Mouse (Mus musculus) liver, embryonic 15.5 days (tissue): ENCODE measurements around the gene Mark2. TPM values are rescaled to one million over a fixed set of nuclear protein-coding genes. Genes with fewer than 3 reads are reported as not detected.

Source experiments
- ATAC-seq: fragments of 200-750 bp; cut with Nextera tagmentation; 2 replicates; pipeline ENCODE4 v1.8.0; 2017; ENCODE audit warnings: moderate number of reproducible peaks, mild to moderate bottlenecking, moderate library complexity; ENCODE audit not compliant: insufficient read depth
- H3K27ac ChIP-seq: fragments of 300-500 bp; sonication (generic); replicated peaks from 2 replicates; pipeline ENCODE4 v1.5.1; 2015; ENCODE audit warnings: mild to moderate bottlenecking, inconsistent platforms
- H3K27me3 ChIP-seq: fragments of 300-500 bp; sonication (generic); 2 replicates; pipeline ENCODE4 v1.6.1; 2015; ENCODE audit warnings: mild to moderate bottlenecking, inconsistent platforms
- H3K36me3 ChIP-seq: fragments of 300-500 bp; sonication (generic); replicated peaks from 2 replicates; pipeline ENCODE4 v1.6.1; 2015; ENCODE audit warnings: moderate library complexity, mild to moderate bottlenecking, inconsistent platforms
- H3K4me1 ChIP-seq: fragments of 300-500 bp; sonication (generic); replicated peaks from 2 replicates; pipeline ENCODE4 v1.6.1; 2015; ENCODE audit warnings: inconsistent platforms
- H3K4me2 ChIP-seq: fragments of 300-500 bp; sonication (generic); 2 replicates; pipeline ENCODE4 v1.6.1; 2015; ENCODE audit warnings: moderate library complexity, mild to moderate bottlenecking, inconsistent platforms
- H3K4me3 ChIP-seq: fragments of 300-500 bp; sonication (generic); replicated peaks from 2 replicates; pipeline ENCODE4 v1.5.1; 2015; ENCODE audit warnings: mild to moderate bottlenecking, inconsistent platforms
- H3K9ac ChIP-seq: fragments of 300-500 bp; sonication (generic); 2 replicates; pipeline ENCODE4 v1.6.1; 2015; ENCODE audit warnings: moderate library complexity, mild to moderate bottlenecking, inconsistent platforms
- H3K9me3 ChIP-seq: fragments of 300-500 bp; sonication (generic); replicated peaks from 2 replicates; pipeline ENCODE4 v1.6.1; 2016; ENCODE audit warnings: inconsistent platforms
- WGBS: fragments of 180-500 bp; shearing (Covaris S2); methylation state at CpG from one replicate; pipeline ENCODE4 v1.1.7; 2015; ENCODE audit warnings: mixed read lengths; ENCODE audit not compliant: insufficient replicate concordance; 5-methylcytosine and 5-hydroxymethylcytosine counted together
- polyA plus RNA-seq: library from polyadenylated mRNA; unstranded; fragments of >200 nt; fragmentation: Nextera tagmentation; extraction: Ambion mirVana; gene quantifications from 2 replicates; pipeline ENCODE4 v1.2.1, GENCODE M21; 2015

The Mark2 gene
- polyA plus RNA-seq, 1 experiment from 2014 or later = 20.0 TPM

DNA sequence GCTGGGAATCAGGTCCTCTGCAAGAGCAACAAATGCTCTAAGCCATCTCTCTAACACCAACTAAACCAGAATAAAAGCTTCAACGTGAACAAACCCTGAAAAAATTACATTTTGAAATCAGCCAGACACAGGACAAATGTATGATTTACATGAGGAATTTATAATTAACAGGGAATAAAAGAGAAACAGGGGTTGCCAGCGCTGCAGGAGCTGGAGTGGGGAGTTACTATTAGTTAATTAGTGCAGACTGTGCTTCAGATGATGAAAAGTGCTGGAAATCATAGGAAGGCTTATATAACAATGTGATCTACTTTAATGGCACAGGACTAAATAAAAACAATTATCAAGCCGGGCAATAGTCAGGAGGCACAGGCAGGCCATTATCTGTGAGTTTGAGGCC lies 20.3 kb downstream of the Mark2 start:
- Histone ChIP-seq H3K36me3 (no peaks in the 10 kb centered on the region), H3K4me3 (no peak overlapping the region), H3K9me3 (no peaks in the 10 kb centered on the region), H3K27me3 (no peaks in the 10 kb centered on the region), H3K9ac (no peak overlapping the region), H3K4me2 (no peak overlapping the region), H3K27ac (no peak overlapping the region; the same call in 1 of the 2 replicates), H3K4me1 (peaks cover 32% of the 10 kb centered on the region)
- 72% methylated on average over 3 of the region's 3 CpGs for WGBS
- ATAC-seq = no peak

DNA sequence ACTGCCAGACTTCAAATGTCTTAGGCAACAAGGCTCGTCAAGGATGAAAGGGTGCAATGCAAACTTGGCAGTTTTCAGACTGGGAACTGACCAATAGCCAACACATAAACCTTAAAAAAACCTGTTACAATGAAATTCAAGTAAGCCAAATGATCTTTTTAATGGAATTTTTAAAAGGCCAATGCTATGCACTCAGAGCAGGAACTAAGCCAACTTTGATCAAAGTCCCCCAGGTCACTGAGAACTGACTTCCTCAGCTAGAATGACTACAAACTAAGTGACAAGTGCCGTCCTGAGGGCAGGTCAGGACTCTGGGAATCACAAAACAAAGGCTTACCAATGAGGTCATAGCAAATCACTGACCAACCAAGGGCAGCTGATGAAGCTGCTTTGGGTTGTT lies 21.5 kb downstream of the Mark2 start:
- no peak for ATAC-seq

DNA sequence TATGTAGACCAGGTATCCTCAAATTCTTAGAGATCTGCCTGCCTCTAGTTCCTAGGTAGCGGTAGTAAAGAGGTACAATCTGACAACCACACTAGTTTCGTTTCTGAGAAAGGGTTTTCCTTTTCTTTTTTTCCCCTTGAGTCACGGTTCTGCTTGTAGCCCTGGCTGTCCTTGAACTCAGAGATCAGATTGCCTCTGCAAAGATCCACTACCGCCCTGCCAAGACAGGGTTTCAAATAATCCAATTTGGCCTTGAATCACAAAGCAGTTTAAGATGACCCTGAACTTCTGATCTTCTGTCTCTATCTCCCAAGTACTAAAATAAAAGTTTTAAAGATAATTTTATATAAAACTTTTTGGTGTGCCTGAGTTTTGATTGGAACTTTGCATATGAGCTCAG lies 23.9 kb downstream of the Mark2 start:
- no peak for ATAC-seq
- Histone ChIP-seq H3K9me3 (no peaks in the 10 kb centered on the region), H3K9ac (no peak overlapping the region), H3K4me3 (no peak overlapping the region), H3K4me2 (no peak overlapping the region), H3K27me3 (no peaks in the 10 kb centered on the region), H3K27ac (no peak overlapping the region), H3K4me1 (peaks cover 66% of the 10 kb centered on the region), H3K36me3 (no peaks in the 10 kb centered on the region)
- WGBS = 58% methylated on average over 4 of the region's 4 CpGs

More for the DNA sequence above, 21.5 kb downstream of the Mark2 start:
- Histone ChIP-seq H3K4me1 (peaks cover 44% of the 10 kb centered on the region), H3K36me3 (no peaks in the 10 kb centered on the region), H3K27me3 (no peaks in the 10 kb centered on the region), H3K27ac (no peak overlapping the region), H3K9me3 (no peaks in the 10 kb centered on the region), H3K4me2 (no peak overlapping the region), H3K9ac (no peak overlapping the region), H3K4me3 (no peak overlapping the region)
- WGBS = 47% methylated on average over 2 of the region's 2 CpGs

DNA sequence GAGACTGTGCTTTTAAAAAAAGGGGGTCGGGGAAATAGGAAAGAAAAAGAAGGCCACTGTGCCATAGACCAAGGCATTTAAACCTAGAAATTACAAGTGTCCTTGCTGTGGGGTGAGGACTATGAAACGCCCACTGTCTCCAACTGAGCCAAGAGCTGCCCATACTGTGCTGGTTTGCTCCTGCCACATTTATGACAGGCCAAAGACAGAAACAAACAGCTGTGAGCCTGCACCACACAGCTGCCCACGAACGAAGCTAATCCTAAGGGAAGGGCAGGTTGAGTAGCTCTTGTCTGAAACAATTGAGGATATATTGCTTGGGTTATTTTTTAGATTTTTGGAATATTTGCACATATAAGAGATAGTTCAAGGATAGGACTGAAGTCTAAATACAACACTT lies 24.8 kb downstream of the Mark2 start:
- H3K36me3 ChIP-seq = no peaks in the 10 kb centered on the region
- ATAC-seq = no peak
- H3K27ac ChIP-seq = no peak overlapping the region
- no peak overlapping the region for H3K9ac ChIP-seq
- no peaks in the 10 kb centered on the region for H3K9me3 ChIP-seq
- H3K4me1 ChIP-seq = peaks cover 69% of the 10 kb centered on the region
- H3K27me3 ChIP-seq = no peaks in the 10 kb centered on the region
- H3K4me2 ChIP-seq = no peak overlapping the region
- no peak overlapping the region for H3K4me3 ChIP-seq
- 66% methylated on average over 4 of the region's 4 CpGs for WGBS

DNA sequence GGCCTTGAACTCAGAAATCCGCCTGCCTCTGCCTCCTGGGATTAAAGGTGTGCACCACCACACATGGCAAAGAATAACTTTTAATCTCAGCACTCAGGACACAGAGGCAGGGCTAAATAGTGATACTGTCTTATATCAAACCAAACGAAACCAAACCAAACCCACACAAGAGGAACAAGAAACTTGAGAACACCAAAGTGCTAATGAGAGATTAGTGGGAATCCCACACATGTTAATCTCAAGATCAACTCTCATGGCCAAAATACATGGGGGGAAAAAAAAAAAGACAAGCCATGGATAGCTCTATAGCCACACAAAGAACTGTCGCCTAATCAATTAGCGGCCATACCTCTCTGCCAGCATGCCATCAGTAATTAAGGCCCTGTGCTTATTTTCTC lies 26.1 kb downstream of the Mark2 start:
- peaks cover 73% of the 10 kb centered on the region for H3K4me1 ChIP-seq
- 56% methylated on average over 4 of the region's 4 CpGs for WGBS

DNA sequence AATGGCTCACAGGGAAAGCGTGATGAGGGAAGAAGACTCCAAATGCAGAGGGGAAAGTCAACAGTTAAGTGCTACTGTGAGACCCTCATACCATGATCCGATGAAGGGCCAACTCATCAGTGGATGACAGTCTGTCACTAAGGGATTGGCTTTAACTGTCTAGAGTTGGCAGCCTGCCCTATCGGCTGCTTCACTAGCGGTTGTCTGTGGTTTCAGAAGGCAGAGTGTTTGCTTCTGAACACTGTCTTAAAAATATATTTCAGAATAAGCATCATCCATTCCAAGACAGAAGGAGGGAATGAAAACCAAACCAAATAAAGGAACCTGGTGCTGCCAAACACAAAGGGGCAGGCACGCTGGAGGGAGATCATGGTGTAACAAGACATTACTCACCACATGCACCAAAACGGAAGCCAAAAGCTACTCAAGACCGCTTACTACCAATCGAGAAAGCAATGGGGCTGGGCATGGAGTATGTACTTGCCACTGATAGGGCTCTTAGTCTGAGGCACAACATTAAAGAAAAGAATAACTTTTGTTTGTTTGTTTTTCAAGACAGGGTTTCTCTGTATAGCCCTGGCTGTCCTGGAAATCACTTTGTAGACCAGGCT lies 26.6 kb downstream of the Mark2 start:
- WGBS = 47% methylated on average over 8 of the region's 8 CpGs

More for the DNA sequence above, 26.1 kb downstream of the Mark2 start:
- Histone ChIP-seq H3K27ac (no peak overlapping the region), H3K36me3 (no peaks in the 10 kb centered on the region), H3K9ac (no peak overlapping the region), H3K27me3 (no peaks in the 10 kb centered on the region), H3K4me2 (no peak overlapping the region), H3K9me3 (no peaks in the 10 kb centered on the region), H3K4me3 (no peak overlapping the region)
- ATAC-seq = no peak

DNA sequence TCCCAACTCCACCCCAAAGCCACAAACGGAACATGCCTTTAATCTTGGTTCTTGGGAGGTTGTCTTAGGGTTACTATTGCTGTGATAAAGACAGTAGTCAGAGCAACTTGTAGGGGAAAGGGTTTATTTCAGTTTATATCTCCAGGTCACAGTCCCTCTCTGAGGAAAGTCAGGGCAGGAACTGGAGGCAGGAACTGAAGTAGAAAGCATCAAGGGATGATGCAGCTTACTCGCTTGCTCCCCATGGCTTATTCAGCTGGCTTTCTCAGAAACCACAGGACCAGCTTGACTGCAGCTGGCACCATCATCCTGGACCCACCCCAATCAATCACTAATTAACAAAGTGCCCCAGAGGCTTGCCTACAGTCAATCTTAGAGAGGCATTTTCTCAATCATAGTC lies 28.0 kb downstream of the Mark2 start:
- Histone ChIP-seq H3K36me3 (no peaks in the 10 kb centered on the region), H3K4me1 (peaks cover 82% of the 10 kb centered on the region), H3K9me3 (no peaks in the 10 kb centered on the region), H3K9ac (no peak overlapping the region), H3K27ac (no peak overlapping the region), H3K27me3 (no peaks in the 10 kb centered on the region), H3K4me3 (no peak overlapping the region), H3K4me2 (no peak overlapping the region)
- WGBS = 24% methylated on average over 2 of the region's 2 CpGs
- no peak for ATAC-seq

More for the DNA sequence above, 26.6 kb downstream of the Mark2 start:
- no peak for ATAC-seq
- H3K27me3 ChIP-seq = no peaks in the 10 kb centered on the region
- H3K27ac ChIP-seq = no peak overlapping the region
- H3K4me3 ChIP-seq = no peak overlapping the region
- no peak overlapping the region for H3K4me2 ChIP-seq
- no peaks in the 10 kb centered on the region for H3K36me3 ChIP-seq
- peaks cover 73% of the 10 kb centered on the region for H3K4me1 ChIP-seq
- no peak overlapping the region for H3K9ac ChIP-seq
- no peaks in the 10 kb centered on the region for H3K9me3 ChIP-seq

DNA sequence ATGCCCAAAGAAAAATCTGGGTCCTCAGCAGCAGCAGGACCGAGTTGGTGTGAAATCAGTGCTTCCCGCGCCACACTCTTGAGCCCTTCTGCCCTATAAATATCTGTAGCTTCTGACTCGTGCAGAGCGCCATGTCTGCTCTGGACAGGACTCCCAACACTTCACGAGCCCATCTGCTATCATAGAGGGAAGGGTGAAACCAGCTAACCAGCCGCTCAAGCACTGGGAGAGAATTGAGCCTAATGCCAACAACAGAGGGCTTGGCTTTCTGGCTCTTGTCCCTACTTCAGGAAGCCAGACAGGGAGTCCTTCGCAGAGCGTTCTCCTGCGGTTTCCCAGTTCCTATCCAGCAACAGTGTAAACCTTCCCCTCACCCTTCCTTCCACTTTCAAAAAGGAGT lies 30.4 kb downstream of the Mark2 start:
- Histone ChIP-seq H3K27ac (peak overlapping the region; percentile 56; the same call in 1 of the 2 replicates), H3K27me3 (no peaks in the 10 kb centered on the region), H3K36me3 (no peaks in the 10 kb centered on the region), H3K4me1 (peaks cover 97% of the 10 kb centered on the region), H3K9me3 (no peaks in the 10 kb centered on the region), H3K9ac (no peak overlapping the region), H3K4me2 (peak overlapping the region; percentile 29), H3K4me3 (no peak overlapping the region)
- no peak for ATAC-seq
- WGBS = 23% methylated on average over 10 of the region's 10 CpGs

DNA sequence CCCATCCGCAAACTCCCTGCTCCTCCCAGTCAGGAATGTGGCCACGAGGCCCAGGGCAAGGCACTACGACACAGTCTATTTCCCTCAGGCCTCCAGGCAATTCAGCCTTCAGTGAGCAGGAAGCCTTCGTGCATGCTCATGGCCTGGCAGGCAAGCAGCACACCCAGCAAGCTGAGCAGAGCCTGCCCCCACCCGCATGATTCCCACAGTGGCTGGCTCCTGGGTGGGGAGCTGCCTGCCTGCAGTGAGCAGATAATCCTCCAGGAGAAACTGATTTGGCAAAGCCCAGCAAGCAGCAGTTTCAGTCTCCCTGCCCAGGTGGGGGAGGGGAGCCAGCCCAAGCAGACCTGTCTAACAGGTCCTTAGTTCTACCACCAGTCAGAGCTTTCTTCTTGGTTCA lies 31.0 kb downstream of the Mark2 start:
- H3K4me2 ChIP-seq = peak overlapping the region; percentile 29
- WGBS = 18% methylated on average over 5 of the region's 5 CpGs
- H3K4me1 ChIP-seq = peaks cover 97% of the 10 kb centered on the region
- peak overlapping the region; percentile 56; the same call in 1 of the 2 replicates for H3K27ac ChIP-seq
- H3K9ac ChIP-seq = no peak overlapping the region
- no peaks in the 10 kb centered on the region for H3K36me3 ChIP-seq
- H3K4me3 ChIP-seq = no peak overlapping the region
- H3K9me3 ChIP-seq = no peaks in the 10 kb centered on the region
- peak; percentile 71 for ATAC-seq
- no peaks in the 10 kb centered on the region for H3K27me3 ChIP-seq

DNA sequence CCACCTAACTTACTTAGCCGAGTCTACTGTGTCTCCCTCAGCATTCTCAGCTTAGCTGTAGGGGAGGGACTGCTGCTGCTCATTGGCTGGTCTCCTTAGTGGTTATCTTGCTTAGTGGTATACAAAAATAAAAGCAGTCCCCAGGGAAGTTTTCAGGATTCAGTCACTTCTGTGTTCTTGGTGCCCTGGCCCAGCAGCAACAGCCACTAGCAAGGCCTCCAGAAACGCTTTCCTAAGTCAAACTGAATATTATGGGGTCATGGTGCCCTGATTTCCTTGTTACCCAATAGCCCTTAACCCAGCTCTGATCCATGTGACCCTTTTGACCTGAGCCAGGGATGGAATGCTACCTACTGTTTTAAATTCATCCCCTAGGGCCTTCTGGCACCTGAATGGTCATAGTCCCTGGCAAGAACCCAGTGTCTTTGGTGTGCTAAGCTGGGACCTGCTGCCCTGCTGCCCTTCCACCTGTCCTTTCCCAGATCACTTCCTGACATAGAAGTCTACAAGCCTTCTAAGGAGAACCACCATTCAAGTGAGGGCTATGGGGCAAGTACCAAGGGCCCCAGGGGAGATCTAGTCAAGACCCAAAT lies 31.8 kb downstream of the Mark2 start:
- no peak for ATAC-seq
- peak overlapping the region; percentile 6 for H3K27ac ChIP-seq
- 0 out of 2 replicates have a peak overlapping the region, but pooled peaks have one; percentile 29 for H3K4me2 ChIP-seq
- H3K4me3 ChIP-seq = no peak overlapping the region
- H3K9ac ChIP-seq = no peak overlapping the region
- peaks cover 97% of the 10 kb centered on the region for H3K4me1 ChIP-seq
- no peaks in the 10 kb centered on the region for H3K36me3 ChIP-seq
- no peaks in the 10 kb centered on the region for H3K27me3 ChIP-seq
- 55% methylated on average over 2 of the region's 2 CpGs for WGBS
- no peaks in the 10 kb centered on the region for H3K9me3 ChIP-seq

DNA sequence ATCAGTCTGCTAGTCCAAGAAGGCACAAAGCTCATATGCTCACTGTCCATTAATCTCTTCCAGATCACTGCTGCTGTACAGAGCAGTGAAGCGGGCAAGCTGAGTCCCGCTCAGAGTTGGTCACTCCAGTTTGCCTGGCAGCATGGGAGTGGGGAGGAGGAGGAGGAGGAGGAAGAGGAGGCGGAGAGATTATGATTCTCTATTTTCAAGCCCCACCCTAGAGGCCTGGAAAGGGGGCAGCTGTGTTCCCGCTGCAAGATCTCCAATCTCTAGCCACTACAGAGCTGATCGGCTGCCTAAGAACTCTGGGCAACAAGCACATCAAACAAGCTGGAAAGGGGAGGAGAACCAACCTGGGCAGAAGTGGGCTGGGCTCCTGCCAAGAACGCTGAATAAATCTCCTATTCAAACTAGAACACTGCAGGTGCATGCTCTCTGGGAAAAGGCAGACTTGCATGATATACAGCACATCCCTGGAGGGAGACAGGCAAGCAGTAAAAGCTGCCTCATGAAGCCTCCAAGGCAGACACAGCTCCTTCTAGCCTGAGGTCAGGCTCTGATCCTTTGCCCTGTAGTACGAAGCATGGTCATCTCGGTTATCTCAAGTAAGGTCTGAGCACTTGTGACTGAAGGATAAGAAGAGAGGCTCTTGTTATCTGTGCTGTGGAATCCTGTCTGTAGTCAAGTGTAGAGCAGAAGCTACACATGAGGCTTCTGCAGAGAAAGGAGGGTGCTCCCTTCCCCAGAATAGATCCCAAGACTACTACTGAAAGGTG lies 33.5 kb downstream of the Mark2 start:
- no peaks in the 10 kb centered on the region for H3K36me3 ChIP-seq
- 0 out of 2 replicates have a peak overlapping the region, but pooled peaks have one; percentile 3 for H3K9ac ChIP-seq
- H3K4me2 ChIP-seq = peak overlapping the region; percentile 67
- no peaks in the 10 kb centered on the region for H3K27me3 ChIP-seq
- H3K4me1 ChIP-seq = peaks cover 94% of the 10 kb centered on the region
- ATAC-seq = peak; percentile 77
- peak overlapping the region; percentile 23 for H3K4me3 ChIP-seq
- 16% methylated on average over 8 of the region's 8 CpGs for WGBS
- no peaks in the 10 kb centered on the region for H3K9me3 ChIP-seq
- H3K27ac ChIP-seq = peak overlapping the region; percentile 73
